Mouse (Mus musculus): ENCODE data around the gene Lmnb2.

Lmnb2 gene

DNA sequence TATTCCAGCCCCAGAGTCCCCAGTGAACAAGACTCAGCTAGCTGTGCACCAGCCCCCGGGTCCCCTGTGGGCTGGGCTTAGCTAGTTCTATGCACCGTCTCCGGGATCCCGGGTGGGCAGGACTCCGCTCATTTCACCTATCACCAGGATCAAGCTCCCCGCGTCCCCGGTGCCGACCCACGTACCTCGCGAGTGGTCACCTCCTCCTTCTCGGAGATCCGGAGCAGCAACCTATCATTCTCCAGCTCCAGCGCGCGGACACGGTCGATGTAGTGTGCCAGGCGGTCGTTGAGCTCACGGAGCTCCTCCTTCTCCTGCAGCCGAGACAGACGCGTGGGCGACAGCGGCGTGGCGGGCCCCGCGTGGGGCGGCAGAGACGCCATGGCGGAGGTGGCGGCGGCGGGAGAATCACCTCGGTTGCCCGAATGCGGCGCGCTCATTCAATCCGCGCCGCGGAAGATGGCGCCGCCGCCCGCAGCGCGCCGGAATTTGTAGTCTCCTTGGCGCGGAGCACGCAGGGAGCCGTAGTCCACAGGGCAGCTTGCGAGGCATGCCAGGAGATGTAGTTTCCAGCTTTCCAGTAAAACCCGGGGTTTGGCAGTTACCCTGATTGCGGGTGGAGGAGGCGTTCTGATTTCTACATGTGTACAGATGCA, at the start of gene Lmnb2:
Gene Lmnb2, minus strand, starts transcription at position 467 of the 656 bp plus-strand sequence.
- DNase-seq: peak; percentile 90

DNA sequence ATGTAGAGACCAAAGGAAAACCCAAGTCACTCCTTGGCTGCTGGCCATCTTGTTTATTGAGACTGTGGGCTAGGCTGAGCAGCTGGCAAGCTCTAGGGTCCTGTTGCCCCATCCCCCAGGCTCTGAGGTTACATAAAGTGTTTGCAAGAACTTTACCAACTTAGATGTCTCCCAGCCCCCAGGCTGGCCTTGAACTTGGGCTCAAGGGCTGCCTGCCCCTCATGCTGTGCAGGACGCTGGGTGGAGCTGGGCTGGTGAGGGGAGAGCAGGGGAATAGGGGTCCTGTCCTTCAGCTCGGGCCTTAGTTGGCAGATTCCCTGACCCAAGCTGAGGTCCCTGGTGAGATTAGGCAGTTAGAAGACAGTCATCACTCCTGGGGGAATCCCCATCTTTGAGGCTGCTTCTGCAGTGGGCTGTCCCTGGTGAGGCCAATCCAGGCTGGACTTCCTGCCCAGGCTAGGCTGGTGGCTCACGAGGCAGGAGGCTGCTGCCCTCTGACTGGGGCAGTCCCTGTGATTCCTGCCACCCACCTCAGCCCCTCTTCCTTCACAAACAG, 49.1 kb upstream of the Lmnb2 start:
- DNase-seq: no peak

DNA sequence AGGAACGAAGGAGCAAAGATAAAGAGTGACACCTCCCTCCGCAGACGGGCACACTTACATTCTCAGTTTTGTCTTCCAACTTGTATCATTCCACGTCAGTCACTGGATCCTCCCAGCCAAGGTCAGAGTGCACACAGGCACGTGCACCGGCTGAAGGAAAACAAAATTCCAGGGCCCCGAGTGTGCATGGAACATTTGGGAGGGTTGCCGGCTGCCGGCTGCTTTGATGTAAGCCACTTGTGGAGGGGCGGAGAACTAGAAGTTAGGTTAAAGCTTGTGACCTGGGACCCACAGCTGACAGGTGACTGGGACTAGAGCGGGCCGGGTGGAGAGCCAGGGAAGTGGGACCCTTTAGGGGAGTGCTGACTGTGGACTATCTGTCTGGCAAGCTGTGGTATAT, 48.3 kb upstream of the Lmnb2 start:
- no peak for DNase-seq

DNA sequence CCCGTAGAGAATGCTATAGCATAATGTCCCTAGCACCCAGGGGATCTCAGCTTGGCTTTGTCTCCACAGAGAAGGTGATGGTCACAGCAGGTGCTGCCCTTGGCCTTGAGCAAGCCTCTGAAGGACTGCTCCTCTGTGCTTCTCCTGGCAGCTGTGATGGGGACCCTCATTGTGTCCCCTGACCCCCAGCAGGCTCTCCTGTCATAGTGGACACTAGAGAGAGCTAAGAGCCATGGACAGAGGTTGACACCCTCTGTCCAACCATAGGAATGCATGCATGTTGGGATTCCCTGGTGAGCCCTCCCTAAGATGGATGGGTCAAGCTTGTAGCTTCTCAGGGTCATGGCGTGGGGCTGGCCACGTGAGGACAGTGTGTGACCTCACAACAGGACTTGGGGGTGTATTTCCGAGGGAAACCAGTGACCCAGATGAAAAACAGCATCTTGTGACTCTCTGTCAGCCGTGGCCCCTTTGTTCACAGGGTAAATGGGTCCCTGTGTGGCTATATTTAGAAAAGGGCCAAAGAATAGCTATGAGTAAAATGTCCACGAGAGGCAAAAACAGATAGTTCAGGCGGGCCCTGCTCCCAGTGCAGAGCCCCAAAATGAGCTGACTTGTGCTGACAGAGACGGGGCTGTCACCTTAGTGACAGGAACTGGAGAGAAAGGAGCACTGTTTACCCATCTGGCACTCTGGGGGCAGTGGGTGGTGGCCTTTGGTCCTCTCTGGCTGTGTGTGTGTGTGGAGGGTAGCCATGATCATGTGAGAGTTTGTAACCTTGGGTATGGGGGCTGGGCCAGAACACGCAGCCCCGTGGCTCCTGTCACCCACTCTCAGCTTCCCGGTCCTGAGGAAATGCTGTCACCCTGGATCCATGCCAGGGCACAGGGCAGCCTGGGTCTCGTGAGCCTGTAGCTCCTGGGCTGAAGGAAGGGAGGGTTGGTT, 45.3 kb upstream of the Lmnb2 start:
- DNase-seq: no peak

DNA sequence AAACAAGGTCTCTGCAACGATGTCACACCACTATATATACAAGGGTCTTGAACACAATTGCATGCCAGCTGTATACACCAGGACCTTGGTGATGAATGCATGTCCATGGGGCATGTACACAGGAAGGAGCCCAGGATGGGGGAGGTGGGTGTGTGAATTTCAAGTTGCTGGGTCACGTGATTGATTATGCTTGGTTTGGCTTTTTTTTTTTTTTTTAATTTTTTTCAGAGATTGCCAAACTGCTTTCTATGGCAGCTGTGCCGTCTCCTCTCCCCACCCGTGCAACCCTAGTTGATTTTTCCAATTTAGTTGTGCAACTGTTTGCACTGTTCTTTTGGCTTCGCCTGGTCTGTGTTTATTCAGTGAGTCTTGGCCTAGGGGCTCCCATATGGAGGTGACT, 44.5 kb upstream of the Lmnb2 start:
- DNase-seq: no peak

DNA sequence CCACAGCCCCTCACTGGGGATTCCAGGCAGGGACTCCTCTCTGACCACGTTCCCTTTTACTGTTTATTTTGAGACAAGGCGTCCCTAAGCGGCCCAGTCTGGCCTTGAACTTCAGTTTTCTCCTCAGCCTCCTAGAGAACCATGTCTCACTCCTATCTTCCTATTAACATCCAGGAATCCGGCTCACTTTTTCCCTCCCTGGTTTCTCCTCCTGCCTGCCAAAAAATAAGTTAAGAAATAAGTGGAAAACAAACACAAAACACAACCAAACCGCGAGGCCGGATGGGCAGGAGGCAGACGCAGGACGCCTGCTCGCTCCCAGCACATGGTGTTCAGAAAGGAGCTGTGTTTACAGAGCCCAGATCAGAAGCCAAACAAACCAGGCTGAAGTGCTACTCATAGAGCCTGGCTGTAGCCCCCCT, 44.0 kb upstream of the Lmnb2 start:
- no peak for DNase-seq

DNA sequence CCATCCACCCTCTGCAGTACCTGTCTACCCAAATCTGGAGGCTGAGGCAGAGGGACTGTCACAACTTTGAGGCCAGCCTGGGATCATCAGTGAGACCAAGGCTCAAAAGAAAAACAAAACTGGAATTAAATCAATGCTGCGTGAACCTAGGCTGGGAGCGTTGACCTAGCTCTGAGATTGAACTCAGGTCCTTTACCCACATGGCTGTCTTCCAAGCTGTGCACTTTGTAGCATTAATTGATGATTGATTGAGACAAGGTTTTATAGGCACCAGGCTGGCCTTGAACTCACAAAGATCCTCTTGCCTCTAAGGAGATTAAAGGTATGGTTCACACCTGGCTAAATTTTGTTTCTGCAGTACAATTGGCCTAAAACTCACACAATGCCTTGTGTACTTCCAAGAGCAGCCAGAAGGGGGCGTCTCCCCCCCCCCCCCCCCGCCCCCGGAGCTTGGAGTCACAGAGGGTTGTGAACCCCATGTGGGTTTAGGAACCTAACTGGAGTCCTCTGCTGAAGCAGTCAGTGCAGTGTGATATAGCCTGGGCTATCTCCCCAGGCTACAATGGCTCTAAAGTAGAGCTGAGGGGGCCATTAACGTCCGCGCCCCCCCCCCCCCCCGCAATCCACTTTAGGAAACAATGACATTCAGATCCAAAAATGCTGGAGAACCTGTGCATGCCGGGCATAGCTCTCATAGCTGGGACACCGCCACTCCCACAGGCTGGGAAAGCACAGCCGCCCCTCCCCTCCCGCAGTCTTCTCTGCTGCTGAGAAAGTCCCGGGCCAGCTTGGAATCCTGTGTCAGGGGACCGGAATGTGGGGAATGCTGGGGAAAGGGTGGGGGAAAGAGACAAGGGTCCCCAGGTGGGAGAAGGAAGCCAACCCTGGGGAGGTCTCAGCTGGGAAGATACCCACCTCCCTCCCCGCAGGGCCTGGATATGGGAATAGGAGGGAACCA, 42.8 kb upstream of the Lmnb2 start:
- no peak for DNase-seq

DNA sequence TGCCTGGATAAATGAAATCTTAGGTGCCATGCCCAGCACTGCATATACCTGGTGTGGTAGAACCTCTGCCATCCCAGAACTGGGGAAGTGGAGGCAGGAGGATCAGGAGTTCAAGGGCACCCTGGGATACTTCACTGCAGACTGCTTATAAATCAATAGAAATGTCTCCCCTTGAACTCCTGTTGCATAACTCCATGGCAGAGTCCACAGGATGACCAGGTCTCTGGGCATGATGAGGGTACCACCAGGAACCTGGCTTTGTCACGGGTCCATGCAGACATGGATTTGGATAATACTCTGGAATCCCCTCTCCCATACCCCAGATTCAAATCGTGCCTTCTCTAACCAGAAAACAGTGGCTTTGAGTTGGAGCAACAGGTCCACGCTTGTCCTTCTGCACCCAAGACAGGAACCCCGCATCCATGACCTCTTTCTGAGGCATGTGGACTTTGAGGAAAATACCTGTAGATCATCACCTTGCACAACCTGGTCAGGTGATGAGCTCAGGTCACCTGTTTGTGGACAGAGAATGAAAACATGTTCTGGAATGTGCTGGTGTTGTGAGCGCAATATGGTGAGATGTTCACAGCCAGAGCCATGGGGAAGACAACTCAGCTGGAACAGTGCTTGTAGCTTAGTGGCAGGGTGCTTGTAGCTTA, 41.1 kb upstream of the Lmnb2 start:
- no peak for DNase-seq

DNA sequence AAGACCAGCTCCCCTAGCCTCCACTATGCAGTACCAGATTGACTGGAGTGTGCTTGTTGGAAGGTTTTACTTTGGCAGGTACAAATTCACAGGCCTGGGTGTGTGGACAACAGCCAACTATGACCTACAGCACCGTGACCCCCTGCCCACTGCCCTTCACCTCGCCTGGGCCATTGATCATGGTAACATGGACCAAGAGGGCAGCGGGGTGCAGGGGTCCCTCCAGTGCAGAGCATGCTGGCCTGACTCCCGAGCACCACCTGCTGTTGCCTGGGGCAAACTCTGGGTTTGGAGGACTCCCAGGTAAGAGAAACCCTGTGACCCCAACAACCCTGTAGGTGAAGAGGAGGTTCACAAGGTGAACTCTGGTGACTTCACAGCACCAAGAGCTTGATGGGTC, 39.7 kb upstream of the Lmnb2 start:
- DNase-seq: no peak

DNA sequence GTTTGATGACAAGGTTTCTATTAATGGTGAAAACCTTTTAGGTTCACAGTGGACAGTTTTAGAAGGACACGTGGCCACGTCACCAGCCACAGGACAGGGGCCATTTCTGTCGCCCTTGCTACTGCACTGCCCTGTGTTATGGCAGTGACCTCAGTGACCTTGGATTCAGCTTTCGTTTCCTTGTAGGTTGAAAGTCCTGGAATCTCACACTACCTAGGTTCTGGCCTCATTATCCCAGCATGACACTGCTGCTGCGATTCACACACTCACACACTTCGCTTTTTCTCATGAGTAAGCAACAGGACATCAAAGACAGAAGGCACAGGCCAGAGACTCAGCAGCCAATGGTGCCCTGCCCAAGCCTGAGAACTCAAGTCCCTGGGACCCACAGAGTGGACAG, 38.9 kb upstream of the Lmnb2 start:
- no peak for DNase-seq

DNA sequence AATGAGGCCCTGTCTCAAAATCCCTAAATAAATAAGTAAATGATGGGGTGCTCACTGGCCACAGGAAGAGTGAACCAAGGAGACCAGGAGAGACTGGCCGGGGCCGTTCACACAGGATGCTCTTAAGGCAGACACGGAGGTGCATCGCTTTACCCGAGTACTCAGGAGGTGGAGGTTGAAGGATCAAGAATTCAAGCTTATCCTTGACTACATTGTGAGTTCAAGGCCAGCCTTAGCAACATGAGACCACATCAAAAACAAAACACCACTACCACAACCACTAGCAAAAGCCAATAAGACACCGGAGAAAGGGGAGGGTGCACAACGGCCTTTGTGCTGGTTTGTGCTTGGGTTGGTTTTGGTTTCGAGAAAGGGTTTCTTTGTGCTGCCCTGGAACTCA, 38.3 kb upstream of the Lmnb2 start:
- no peak for DNase-seq

DNA sequence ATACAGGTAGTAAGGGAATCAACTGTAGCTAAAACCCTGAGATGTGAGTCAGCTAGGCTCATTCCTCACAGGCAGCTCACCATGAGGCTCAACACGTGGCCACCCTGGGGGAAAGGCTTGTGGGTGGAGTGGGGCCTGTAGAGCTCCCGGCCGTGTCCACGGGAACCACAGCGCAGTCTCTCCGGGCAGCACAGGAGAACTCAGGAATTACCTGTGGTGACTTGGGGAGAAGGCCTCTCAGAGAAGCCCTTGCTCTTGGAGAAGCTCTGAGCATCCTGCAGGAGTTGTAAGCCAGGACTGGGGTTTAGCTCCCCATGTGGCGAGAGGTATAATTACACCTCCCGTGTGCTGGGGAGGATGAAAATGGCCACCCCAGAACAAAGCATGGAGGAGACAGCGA, 37.5 kb upstream of the Lmnb2 start:
- DNase-seq: peak; percentile 77

DNA sequence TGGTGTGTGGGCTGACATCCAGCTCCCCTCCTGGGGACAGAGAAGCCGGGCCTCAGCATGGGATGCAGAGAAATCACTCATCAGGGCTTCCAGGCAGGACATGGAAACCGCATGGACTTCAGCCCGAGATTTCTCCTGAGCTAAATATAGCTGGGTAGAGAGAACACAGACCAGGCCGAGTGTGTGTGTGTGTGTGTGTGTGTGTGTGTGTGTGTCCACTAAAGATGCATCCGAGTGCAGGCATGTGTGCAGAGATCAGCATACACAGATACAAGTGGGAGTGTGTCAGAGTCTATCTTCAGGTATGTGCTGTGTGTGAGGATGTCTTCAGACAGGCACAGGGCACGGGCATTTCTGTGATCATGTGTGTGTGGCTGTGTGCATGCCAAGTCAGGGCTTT, 36.8 kb upstream of the Lmnb2 start:
- DNase-seq: no peak

DNA sequence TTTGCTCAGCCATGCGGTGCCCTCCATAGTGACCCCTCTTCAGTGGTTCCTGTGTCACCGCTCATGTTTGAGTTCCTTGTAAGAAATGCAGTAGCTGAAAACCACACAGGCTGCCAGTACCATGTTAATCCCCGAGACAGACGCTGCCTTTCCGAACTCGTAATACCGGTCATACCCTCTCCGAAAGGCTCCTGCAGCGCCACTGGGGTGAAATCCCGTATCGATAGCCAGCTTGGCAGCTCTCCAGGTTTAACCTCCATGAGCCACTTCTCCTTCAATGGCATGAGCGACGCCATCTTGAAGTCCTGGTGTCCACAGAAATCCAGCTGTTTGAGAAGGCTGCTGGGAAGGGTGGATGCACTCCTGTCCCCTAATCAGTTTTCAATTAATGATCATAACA, 36.4 kb upstream of the Lmnb2 start:
- no peak for DNase-seq

DNA sequence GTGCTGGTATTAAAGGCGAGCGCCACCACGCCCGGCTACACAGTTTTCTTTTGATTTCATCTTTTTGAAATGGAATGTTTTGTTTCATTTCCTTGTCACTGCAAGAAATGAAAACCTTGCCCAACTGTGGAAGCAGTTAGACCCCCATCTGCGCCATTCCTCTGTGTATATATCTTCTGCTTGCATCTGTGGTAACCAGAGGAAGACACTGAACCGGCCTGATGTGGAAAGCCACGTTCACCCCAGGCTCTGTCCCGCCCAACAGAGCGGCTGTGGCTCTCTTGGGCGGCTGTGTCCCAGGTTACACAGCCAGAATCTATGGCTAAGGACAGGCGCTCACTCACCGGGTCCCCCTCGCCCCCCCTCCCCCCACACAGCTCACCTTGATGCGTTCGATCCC, 34.4 kb upstream of the Lmnb2 start:
- DNase-seq: no peak

DNA sequence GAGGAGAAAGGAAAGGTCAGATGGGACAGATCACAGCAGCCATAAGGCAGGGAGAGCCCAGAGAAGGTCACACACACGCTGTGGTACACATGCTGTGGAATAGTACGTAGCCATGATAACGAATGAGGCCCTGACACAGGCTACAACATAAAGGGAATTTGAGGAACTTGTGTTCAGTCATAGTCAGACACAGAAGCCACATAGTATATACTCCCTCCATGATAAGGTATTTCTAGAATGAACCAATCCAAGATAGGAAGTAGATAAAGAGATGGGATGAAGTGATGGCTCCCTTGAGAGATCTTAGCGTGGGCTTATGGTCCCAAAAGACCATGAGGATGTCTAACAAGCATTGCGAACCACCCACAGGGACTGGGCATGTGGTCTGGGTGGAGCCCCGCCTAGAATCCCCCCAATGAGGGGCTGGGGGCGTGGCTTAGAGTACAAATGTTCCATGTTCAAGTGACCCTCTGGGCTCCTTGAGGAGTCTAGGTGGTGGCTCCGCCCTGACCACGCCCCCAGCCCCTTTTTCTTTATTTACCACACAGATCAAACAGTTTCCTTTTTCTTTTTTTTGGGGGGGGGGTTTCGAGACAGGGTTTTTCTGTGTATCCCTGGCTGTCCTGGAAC, 33.8 kb upstream of the Lmnb2 start:
- no peak for DNase-seq

DNA sequence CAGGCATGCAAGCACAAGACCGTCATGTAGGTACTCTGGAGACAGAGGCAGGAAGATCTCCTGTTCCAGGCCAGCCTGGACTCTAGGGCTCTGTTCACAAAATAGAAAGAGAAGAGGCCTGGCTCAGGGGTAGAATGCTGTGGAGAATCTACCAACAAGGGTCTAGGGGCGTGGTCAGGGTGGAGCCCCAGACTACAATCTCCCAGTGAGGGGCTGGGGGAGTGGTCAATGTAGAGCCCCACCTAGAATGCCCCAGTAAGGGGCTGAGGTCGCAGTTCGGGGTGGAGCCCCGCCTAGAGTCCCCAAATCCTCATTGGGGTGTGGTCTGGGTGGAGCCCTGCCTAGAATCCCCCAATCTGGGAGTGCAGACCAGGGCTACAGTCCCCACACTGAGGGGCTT, 32.3 kb upstream of the Lmnb2 start:
- no peak for DNase-seq

DNA sequence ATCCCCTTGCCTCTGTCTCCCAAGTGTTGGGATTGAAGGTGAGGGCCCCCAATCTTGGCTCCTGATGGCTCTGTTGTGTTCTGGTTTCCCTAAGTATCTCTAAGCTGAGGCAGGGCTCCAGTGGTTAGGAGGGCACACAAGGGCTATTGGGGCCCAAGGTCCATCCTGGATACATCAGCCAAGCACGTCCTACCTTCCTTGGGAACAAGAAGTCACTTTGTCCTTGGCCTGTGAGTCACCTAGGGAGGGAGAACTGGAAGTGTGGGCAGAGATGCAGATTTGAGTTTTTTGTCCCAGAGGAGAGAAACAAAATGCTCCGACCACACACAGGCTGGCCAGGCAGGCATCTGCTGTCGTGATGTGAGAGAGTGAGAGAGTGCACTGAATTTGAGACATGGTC, 31.0 kb upstream of the Lmnb2 start:
- no peak for DNase-seq

DNA sequence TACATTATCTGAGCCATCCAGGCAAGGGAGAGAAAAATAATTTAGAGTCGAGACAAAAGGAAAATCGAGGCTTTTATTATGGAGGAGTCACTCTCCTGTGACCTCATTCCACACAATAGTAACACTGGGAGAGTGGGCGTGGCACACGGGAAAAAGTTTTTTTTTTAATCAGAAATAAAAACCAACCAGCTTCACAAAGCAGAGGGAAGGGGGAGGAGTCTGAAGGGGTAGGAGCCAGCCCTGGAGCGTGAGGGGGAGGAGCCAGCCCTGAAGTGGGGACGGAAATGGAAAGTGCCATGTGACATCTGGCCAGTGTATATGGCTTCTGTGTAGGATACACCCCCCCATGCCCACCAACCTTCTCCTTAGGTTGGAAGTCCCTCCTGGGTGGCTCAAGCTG, 30.5 kb upstream of the Lmnb2 start:
- no peak for DNase-seq

DNA sequence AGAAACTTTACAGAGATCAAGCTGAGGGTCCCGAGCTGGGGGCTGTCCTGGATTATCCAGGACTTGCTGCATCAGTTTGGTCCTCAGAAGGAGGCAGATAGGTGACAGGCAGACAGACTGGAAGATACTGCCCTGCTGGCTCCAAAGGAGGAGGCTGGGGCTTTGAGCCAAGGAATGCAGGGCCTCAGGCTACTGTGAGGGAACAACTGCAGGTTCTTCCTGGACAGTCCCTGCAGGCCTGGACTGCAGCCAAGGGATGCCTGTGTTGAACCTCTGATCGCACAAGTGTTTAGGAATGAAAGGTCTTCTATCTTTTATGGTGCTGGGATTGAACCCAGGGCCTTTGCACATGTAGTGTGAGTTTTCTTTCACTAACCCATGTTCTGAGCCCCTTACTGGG, 29.8 kb upstream of the Lmnb2 start:
- no peak for DNase-seq

DNA sequence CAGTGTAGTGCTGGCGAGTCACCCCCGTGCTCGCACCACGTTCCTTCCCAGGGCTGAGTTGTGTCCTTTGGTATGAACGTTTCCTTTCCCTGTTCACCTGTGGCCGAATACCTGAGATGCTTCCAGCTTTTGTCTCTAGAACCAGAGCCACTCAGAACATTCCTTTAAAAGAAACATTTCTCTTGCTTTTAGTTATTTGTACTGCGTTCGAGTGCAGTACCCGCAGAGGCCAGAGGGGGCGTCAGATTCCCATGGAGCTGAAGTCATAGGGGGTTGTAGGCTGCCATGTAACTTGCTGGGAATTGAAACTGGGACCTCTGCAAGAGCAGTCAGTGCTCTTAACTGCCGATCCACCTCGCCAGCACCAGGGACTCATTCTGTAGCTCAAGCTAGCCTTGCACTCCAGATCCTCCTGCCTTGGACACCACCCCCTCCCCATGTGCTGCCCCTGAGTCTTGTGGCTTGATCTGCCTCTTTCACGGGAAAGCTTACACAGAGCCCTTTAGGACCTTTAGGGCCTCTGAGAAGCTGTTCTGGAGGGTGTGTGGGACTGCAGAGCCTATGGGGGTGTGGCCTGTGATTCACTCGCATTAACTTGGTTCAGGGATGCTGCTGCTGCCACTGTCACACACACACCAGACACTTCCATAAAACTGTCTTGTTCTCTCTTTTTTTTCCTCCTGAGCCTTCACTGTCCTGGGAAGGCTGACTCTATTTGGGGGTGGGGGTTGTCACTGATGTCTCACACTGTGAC, 28.8 kb upstream of the Lmnb2 start:
- DNase-seq: no peak

All from cerebellum, adult 9-11 months (tissue).